Mouse (Mus musculus) left cerebral cortex, postnatal 25 days (tissue): ENCODE results near the gene Fbf1. TPM values are rescaled to one million over a fixed set of nuclear protein-coding genes. Genes with fewer than 3 reads are reported as not detected.

Experiments used
- DNase-seq, 2 experiments: peaks; one replicate each; pipeline ENCODE4 v3.0.0; 2022; ENCODE audit warnings: low spot score in 2 of 2, mixed read lengths in 1 of 2
- intact Hi-C: fragments of 180-260 bp; cut with DNase I; formaldehyde crosslinking; loops from one replicate; pipeline ENCODE4 v1.15.1; 2025
- total RNA-seq, 2 experiments: library from RNA; stranded (reverse); gene quantifications; 2 replicates each; pipeline ENCODE4 v1.2.3; 2021

Gene Fbf1
- total RNA-seq: 10 to 100 TPM; 72.8 to 82.1 TPM

- intact Hi-C loops: loop anchor here (1.0 kb wide), 1 partner anchor 31 kb away; the partner anchor contains the start of gene Acox1
- DNase-seq: peak; percentile 95 to 99
These were observed at the start of gene Fbf1 for GRCm38 (mm10) chr11:116167884-116168439. TSS of gene Fbf1 (minus strand) at chr11:116168166.

- intact Hi-C loops: no loop called here
- no peak for DNase-seq
These were observed 48.6 kb upstream of the Fbf1 start for GRCm38 (mm10) chr11:116216549-116216948.

GRCm38 (mm10) chr11:116215991-116216390 is 48.0 kb upstream of the Fbf1 start:
- intact Hi-C loops: no loop called here
- no peak for DNase-seq

GRCm38 (mm10) chr11:116215181-116215580 is 47.2 kb upstream of the Fbf1 start:
- no peak for DNase-seq
- intact Hi-C loops: no loop called here

DNA sequence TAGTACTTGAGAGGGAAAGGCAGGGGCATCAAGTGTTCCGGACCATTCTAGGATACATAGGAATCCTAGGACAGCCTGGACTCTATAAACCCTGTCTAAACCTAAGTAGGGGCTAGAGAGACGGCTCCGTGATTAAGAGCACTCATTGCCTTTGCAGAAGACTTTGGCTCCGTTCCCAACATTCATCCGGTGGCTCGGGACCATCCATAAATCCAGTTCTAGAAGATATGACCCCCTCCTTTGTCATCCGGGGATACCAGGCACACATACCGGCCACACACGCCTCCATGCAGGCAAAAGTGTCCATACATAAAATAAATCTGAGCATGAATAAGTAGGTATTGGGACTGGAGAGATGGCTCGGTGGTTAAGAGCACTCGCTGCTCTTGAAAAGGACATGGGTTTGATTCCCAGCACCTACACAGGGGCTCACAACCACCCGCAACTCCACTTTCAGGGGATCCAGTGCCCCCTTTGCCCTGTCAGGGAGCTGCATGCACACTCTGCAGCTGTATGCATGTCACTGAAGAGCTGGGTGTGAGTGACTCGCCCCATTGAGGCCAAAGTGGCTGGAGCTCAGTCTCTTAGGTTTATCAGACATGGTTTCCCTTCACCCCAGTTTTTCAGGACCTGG is 46.0 kb upstream of the Fbf1 start:
- intact Hi-C loops: no loop called here
- DNase-seq: no peak

- DNase-seq: no peak
- intact Hi-C loops: no loop called here
These were observed 44.9 kb upstream of the Fbf1 start for GRCm38 (mm10) chr11:116212847-116213246.

DNA sequence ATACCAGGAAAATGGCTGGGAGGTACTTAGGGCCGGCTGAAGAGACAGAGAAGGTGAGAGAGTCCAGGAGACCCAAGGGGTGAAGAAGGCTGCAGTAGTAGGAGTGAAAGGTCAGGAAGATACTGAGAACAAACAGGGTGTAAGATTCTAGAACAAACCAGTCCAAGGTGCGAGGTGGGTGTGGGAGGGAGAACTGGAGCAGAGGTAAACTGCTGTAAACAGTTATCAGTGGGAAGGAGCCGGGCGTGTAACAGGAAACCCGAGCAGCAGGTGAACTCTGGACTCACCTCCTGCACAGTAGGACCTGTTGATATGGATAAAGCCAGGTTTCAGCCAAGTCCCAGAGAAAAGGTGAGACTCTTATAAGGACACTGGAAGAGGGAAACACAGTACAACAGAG is 42.7 kb upstream of the Fbf1 start:
- no peak for DNase-seq
- intact Hi-C loops: no loop called here

DNA sequence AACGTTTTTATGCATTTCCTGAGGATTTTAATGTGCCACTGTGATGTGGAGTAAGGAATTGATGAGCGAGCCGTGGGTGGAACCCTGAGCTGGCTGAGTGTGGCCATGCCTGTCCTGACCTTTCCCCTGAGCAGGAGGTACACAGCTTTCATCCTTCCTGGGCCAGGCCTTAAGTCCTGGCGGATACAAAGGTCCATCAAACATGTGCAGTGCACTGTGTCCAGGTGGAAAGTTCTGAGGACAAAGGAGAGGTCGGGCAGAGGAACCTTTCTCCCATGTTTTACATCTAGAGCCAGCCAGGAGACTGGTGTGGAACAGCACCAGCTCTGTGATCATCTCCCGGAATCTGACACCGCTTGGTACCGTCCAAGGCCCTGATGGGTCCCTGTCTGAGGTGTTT is 41.3 kb upstream of the Fbf1 start:
- DNase-seq: no peak
- intact Hi-C loops: no loop called here

DNA sequence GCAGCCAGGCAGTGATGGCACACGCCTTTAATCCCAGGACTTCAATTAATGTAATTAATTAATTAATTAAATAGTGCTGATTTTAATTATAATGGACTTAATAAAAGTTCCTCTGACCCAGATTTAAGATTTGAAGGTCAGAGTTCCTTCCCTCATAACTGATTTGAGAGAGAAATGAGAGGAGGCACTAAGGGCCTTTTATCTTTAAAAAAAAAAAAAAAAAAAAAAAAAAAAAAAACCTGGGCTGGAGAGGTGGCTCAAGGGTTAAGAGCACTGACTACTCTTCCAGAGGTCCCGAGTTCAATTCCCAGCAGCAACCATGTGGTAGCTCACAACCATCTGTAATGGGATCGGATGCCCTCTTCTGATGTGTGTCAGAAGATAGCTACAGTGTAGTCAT is 40.7 kb upstream of the Fbf1 start:
- DNase-seq: no peak
- intact Hi-C loops: no loop called here

- intact Hi-C loops: no loop called here
- no peak for DNase-seq
These were observed 38.7 kb upstream of the Fbf1 start for GRCm38 (mm10) chr11:116206678-116207077.

- no peak for DNase-seq
- intact Hi-C loops: no loop called here
These were observed 35.2 kb upstream of the Fbf1 start for GRCm38 (mm10) chr11:116203150-116203549.

DNA sequence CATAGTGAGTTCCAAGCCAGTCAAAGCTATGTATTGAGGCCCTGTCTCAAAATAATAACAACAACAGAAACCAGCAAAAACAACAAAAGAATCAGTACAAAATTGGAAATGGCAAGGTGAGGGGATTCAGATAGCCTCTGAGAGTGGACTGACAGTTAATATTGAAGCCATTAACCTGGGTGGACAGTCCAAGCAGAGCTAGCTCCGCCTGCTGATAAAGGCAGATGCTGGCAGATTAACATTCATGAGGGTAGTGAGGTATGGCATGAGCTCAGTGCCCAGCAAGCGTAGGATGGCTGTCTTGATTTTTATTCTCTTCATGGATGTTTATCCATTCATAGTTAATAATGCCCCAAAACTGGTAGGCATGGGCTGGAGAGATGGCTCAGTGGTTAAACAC is 33.2 kb upstream of the Fbf1 start:
- no peak for DNase-seq
- intact Hi-C loops: no loop called here

DNA sequence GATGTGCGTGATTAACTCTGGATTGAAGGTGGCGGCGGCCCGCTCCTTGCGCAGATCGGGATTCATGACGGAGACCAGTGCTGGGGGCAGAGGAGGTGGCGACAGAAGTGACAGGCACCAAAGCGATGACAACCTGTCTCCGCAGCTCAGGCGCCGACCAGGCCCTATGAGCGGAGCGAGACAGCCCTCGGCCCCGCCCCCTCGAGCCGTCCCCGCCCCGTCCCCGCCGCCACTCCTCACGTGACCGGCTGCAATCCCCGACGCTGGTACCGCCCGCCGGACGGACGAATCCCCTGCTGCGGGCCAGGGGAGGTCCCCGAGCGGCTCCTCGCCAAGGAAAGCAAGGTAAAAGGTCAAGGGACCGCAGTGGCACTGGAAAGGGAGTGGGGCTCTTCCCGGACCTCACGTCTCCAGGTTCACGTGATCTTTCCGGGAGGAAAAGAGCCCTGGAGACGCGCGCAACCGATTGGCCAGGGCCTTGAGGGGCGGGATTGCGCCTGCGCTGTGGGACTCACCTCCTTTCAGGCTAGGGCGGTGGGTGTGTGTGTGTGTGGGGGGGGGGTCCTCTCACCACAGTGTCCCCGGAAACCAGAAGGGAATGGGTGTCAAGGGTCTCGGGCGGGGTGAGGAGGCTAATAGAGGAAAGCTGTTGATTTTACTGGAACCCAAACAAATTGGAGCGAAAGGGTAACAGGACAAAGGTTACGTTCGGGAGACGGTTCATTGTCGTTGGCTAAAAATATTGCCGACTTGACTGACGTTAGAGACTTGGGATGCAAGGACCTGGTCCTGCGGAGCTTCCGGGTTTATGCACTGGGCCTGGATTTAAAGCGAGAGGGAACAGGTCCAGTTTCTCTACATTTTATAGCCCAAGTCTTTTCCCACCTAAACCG is 30.9 kb upstream of the Fbf1 start, which contains the start of the genes Ten1 and Acox1:
Ten1 (plus strand) TSS at position 217 of the 893 bp plus-strand sequence.
Acox1 (minus strand) TSS at position 407 of the 893 bp plus-strand sequence.
- intact Hi-C loops: loop anchor here (1.0 to 2.0 kb wide), 2 partner anchors 31 to 60 kb away; partner anchors contain the start of genes Fbf1 and Mrpl38
- peak; percentile 96 to 97 for DNase-seq

- intact Hi-C loops: loop anchor here (2.0 kb wide), 1 partner anchor 59 kb away; the partner anchor contains the start of gene Mrpl38
- DNase-seq: no peak
These were observed 30.2 kb upstream of the Fbf1 start for GRCm38 (mm10) chr11:116198132-116198531.

DNA sequence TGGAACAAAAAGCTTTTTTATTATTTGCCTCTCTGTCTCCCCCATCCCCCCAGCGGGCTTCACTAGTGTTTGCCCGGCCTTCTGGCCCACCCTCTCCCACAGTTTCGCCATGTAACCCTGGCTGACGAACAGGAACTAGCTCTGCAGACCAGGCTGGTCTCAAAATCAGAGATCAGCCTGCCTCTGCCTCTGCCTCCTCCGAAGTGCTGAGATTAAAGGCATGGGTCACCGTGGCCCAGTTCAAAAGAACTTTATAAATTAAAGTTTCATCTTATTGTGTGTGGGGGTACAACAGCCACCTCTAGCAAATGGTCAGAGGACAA is 29.6 kb upstream of the Fbf1 start:
- intact Hi-C loops: no loop called here
- DNase-seq: no peak

- no peak for DNase-seq
- intact Hi-C loops: no loop called here
These were observed 29.1 kb upstream of the Fbf1 start for GRCm38 (mm10) chr11:116196866-116197583.

- intact Hi-C loops: no loop called here
- DNase-seq: no peak
These were observed 28.4 kb upstream of the Fbf1 start for GRCm38 (mm10) chr11:116196336-116196735.

DNA sequence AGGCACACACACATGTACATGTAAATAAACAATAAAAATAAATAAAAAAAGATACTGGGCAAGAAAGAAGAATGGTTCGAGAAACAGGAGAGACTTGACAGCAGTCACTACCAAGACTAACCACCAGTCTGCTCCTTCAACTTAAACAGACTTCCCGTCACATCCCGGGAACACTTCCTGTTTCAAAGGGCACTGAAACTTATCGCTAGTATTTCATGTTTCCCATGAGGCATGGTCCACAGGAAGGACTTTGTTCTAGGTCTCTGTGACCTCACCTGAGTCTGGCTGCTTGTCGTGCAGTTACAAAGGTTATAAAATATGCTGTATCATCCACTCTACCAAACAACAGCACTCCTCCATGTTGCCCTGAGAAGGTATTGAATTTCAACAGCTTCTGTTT is 27.3 kb upstream of the Fbf1 start:
- DNase-seq: no peak
- intact Hi-C loops: no loop called here

DNA sequence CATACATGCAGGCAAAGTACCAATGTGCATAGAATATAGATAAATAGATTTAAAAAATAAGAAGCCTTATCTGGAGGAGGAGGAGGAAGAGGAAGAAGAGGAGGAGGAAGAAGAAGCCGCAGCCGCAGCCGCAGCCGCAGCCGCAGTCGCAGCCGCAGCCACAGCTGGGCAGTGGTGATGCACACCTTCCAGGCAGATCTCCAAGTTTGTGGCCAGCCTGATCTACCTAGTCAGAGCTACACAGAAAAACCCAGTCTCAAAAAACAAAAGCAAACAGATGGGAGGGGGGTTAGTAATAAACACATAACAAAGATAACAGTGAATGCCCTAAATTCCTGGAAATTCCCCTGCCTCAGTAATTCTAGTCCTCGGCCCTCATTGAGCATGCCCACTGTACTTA is 26.7 kb upstream of the Fbf1 start:
- DNase-seq: no peak
- intact Hi-C loops: no loop called here
